Mouse (Mus musculus): ENCODE data around the gene Wnt6.
A peak's percentile ranks its signal among the peaks of the same experiment; 100 is the strongest.
"Not testable (repeated sequence)": the region's sequence is repeated elsewhere in the genome, so short reads cannot be mapped to it uniquely, and the experiment has no call there.

The Wnt6 gene

GRCm38 (mm10) chr1:74806360-74807311 lies 34.9 kb downstream of the Wnt6 start:
- no peak for DNase-seq (ENCODE audit: low spot score in 2 of 2)

DNA sequence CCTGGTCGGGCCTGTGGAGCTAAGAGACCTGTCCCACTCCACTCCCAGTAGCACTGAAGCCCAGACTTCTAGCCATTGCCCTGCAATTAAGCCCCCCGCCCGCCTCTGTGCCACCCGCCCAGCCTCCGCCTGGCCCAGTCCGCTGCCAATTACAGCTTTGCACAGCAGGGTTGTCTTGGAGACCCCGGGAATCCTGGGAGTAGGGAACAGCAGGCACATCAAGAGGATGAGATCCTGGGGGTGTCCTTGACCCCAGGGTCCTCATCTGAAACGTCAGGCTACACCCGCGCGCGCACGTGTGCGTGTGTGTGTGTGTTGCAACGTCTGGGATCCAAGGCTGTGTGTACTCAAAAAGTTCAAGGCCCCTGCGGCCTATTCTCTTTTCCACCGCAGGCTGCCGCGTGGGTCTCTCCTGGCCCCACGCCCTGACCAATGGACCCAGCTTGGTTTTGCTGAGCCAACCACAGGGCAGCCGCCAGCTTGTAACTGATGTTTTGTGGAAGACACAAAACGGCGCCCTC lies 35.9 kb downstream of the Wnt6 start:
- DNase-seq (ENCODE audit: low spot score in 2 of 2), result no peak

DNA sequence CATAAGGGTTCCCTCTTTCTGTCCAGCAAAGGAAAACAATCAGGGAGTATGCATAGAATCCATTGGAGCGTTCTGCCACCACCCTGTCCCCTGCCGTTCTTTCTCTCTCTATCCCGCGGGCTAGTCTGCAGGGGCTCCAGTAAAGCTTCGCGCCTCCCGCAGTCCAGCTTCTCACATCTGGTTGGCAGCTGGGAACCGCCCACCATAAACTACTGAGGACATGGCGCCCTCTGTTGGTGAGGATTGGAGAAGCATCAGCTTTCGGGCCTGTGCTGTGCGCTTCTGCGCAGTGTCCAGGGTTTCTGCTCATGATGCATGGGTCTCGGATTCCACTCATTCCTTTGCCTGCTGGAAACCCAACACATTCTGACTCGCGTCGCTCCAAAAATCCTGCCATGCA lies 36.4 kb downstream of the Wnt6 start:
- peak; percentile 89 to 94 for DNase-seq (ENCODE audit: low spot score in 2 of 2)

GRCm38 (mm10) chr1:74809007-74809406 lies 37.3 kb downstream of the Wnt6 start:
- DNase-seq (ENCODE audit: low spot score in 2 of 2), result no peak

DNA sequence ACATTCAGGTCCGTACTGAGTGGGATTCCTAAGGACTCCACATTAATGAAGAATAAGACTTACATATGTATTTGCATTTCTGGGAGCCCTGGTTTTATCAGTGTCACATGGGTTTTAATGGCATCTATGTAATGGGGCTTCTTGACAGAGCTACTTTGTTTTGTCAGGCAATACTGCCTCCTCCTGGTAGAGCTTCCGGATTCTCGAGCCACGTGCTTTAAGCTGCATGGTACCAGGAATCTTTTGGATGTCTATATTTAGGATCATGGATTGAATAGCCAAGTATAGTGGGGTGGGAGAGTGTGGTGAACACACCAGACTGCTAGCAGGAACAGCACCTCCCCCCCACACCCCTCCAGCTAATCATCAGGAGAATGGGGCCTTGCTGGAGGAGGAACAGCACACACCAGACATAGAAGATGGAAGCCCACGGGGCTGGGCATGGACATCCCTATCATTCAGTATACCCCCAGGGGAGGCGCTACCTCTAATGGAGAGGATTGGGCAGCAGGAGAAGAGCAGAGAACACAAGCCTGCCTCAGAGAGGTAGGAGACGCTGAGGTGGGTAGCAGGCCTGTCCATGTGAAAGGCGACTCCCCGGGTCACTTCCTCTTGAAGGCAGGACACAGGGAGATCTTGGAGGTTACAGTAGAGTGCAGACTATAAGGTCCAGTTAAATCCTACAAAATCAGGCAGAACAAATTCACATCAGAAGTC lies 43.4 kb downstream of the Wnt6 start:
- DNase-seq (ENCODE audit: low spot score in 2 of 2), result no peak

- not testable (repeated sequence) for DNase-seq (ENCODE audit: low spot score in 2 of 2)
Measured at GRCm38 (mm10) chr1:74815965-74816364, 44.3 kb downstream of the Wnt6 start.

GRCm38 (mm10) chr1:74816612-74817199 lies 45.0 kb downstream of the Wnt6 start:
- DNase-seq (ENCODE audit: low spot score in 2 of 2), result peak; percentile 75 to 89

GRCm38 (mm10) chr1:74817219-74817618 lies 45.5 kb downstream of the Wnt6 start:
- DNase-seq (ENCODE audit: low spot score in 2 of 2), result no peak

DNA sequence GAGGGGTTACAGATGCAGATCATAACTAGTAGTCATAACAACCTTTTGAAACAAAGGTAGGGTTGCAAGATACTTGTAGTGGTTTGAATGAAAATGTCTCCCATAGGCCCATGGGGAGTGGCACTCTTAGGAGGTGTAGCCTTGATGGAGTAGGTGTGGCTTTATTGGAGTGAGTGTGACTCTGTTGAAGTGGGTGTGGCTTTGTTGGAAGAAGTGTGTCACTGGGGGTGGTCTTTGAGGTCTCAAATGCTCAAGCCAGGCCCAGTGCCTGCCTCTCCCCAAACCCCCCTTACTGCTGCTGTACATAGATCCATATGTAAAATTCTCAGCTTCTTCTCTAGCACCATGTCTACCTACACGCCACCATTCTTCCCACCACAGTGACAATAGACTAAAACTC lies 46.8 kb downstream of the Wnt6 start:
- no peak for DNase-seq (ENCODE audit: low spot score in 2 of 2)

- DNase-seq (ENCODE audit: low spot score in 2 of 2), result not testable (repeated sequence)
Measured at GRCm38 (mm10) chr1:74823598-74823997, 51.9 kb downstream of the Wnt6 start.

GRCm38 (mm10) chr1:74824518-74825302 lies 53.0 kb downstream of the Wnt6 start:
- no peak for DNase-seq (ENCODE audit: low spot score in 2 of 2)

GRCm38 (mm10) chr1:74830061-74830460 lies 58.4 kb downstream of the Wnt6 start:
- no peak for DNase-seq (ENCODE audit: low spot score in 2 of 2)

- no peak for DNase-seq (ENCODE audit: low spot score in 2 of 2)
Measured at GRCm38 (mm10) chr1:74833255-74833654, 61.6 kb downstream of the Wnt6 start.
